Mouse (Mus musculus) heart, postnatal 36 days (tissue): ENCODE measurements at regions not wholly inside any gene's neighbourhood (a gene's known extent, or its start where the extent isn't known, plus 50 kb on each side); places are given as distances from the start of the nearest gene placed in this dataset.

Experiments
- DNase-seq, 2 experiments: peaks; one replicate each; pipeline ENCODE4 v3.0.0; 2021 to 2022
- intact Hi-C: fragments of 180-260 bp; cut with DNase I; formaldehyde crosslinking; loops from one replicate; pipeline ENCODE4 v1.15.1; 2025

- no peak for DNase-seq
- intact Hi-C loops = no loop called here
Observed at GRCm38 (mm10) chr8:15490774-15491173, 444.9 kb upstream of the BB014433 start.

GRCm38 (mm10) chr8:15487579-15487978 lies 441.7 kb upstream of the BB014433 start:
- DNase-seq = no peak
- intact Hi-C loops = no loop called here

- intact Hi-C loops = no loop called here
Observed at GRCm38 (mm10) chr8:15470561-15470960, 424.7 kb upstream of the BB014433 start.

GRCm38 (mm10) chr8:15468540-15469476 lies 422.9 kb upstream of the BB014433 start:
- no peak for DNase-seq
- intact Hi-C loops = no loop called here

More at GRCm38 (mm10) chr8:15470561-15470960, 424.7 kb upstream of the BB014433 start:
- DNase-seq = no peak

GRCm38 (mm10) chr8:15438546-15438945 lies 392.7 kb upstream of the BB014433 start:
- intact Hi-C loops = no loop called here
- peak in 1 of 2 experiments; percentile 8 for DNase-seq

GRCm38 (mm10) chr8:15394722-15395115 lies 348.8 kb upstream of the BB014433 start:
- intact Hi-C loops = no loop called here
- DNase-seq = no peak

GRCm38 (mm10) chr8:15393936-15394721 lies 348.3 kb upstream of the BB014433 start:
- intact Hi-C loops = no loop called here
- no peak for DNase-seq

- peak; percentile 18 to 30 for DNase-seq
- intact Hi-C loops = no loop called here
Observed at GRCm38 (mm10) chr8:15392056-15392455, 346.2 kb upstream of the BB014433 start.

GRCm38 (mm10) chr8:15388791-15389190 lies 342.9 kb upstream of the BB014433 start:
- DNase-seq = no peak
- intact Hi-C loops = no loop called here

GRCm38 (mm10) chr8:15367063-15367462 lies 321.2 kb upstream of the BB014433 start:
- intact Hi-C loops = no loop called here
- DNase-seq = no peak

GRCm38 (mm10) chr8:15364546-15364945 lies 318.7 kb upstream of the BB014433 start:
- DNase-seq = no peak
- intact Hi-C loops = no loop called here

GRCm38 (mm10) chr8:15344151-15344550 lies 298.3 kb upstream of the BB014433 start:
- intact Hi-C loops = no loop called here
- DNase-seq = no peak

GRCm38 (mm10) chr8:15343616-15344015 lies 297.7 kb upstream of the BB014433 start:
- intact Hi-C loops = no loop called here
- no peak for DNase-seq

GRCm38 (mm10) chr8:15334532-15334931 lies 288.7 kb upstream of the BB014433 start:
- intact Hi-C loops = no loop called here
- no peak for DNase-seq

GRCm38 (mm10) chr8:15327312-15327711 lies 281.4 kb upstream of the BB014433 start:
- no peak for DNase-seq
- intact Hi-C loops = no loop called here

GRCm38 (mm10) chr8:15323421-15323820 lies 277.5 kb upstream of the BB014433 start:
- intact Hi-C loops = no loop called here

GRCm38 (mm10) chr8:15318082-15318816 lies 272.4 kb upstream of the BB014433 start:
- intact Hi-C loops = no loop called here
- DNase-seq = no peak

More at GRCm38 (mm10) chr8:15323421-15323820, 277.5 kb upstream of the BB014433 start:
- DNase-seq = no peak

GRCm38 (mm10) chr8:15313481-15313880 lies 267.6 kb upstream of the BB014433 start:
- intact Hi-C loops = no loop called here
- DNase-seq = no peak

- DNase-seq = no peak
- intact Hi-C loops = no loop called here
Observed at GRCm38 (mm10) chr8:15311509-15311908, 265.6 kb upstream of the BB014433 start.

- intact Hi-C loops = no loop called here
Observed at GRCm38 (mm10) chr8:15311045-15311444, 265.2 kb upstream of the BB014433 start.

More at GRCm38 (mm10) chr8:15311045-15311444, 265.2 kb upstream of the BB014433 start:
- no peak for DNase-seq
